Mouse (Mus musculus) right cerebral cortex, adult 2 months (tissue): ENCODE measurements around the gene Dok3.

ENCODE experiments used
- DNase-seq, 2 experiments: peaks; one replicate each; pipeline ENCODE4 v3.0.0; 2021 to 2022; ENCODE audit warnings: low spot score in 2 of 2

Gene Dok3

GRCm38 (mm10) chr13:55507877-55508276 is 21.2 kb downstream of the Dok3 start:
- no peak for DNase-seq

DNA sequence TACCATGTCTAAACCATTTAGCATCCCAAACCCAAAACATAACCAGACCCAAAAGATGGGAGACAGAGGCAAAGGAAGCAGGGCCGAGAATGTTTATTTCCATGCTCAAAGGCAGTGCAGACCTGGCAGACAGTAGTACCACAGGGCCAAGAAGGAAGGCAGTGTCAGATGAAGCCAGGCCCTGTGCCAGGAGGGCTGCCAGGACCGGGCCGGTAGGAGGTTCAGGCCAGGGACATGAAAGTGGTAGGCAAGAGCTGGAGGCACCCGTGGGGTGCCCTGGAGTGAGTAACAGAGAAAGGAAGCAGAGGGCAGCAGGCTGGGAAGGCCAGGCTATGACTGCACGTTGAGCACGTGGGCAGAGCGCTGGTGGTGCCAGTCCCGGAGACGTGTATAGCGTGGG is 22.4 kb downstream of the Dok3 start:
- no peak for DNase-seq

GRCm38 (mm10) chr13:55505810-55506209 is 23.3 kb downstream of the Dok3 start:
- no peak for DNase-seq

GRCm38 (mm10) chr13:55504390-55504789 is 24.7 kb downstream of the Dok3 start:
- no peak for DNase-seq

- DNase-seq = no peak
Observed at GRCm38 (mm10) chr13:55502405-55502804, 26.7 kb downstream of the Dok3 start.

- DNase-seq = no peak
Observed at GRCm38 (mm10) chr13:55500575-55500974, 28.5 kb downstream of the Dok3 start.

DNA sequence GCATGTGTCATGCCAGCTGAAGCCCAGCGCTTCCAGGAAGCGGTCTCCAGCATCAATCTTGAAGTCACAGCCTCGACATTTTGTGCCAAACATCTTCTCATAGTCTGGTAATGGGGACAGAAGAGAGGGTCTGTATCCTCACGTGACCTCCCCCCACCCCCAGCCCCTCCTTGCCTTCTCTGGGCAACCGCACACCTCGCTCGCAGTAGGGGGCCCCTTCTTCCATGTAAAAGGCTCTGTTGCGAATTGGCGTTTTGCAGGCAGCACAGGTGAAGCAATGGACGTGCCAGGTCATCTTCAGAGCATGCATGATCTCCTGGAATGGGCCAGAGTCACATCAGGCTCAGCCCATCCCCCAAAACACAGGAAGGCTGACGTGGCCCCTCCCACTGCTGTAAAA is 30.2 kb downstream of the Dok3 start:
- DNase-seq = no peak

- DNase-seq = no peak
Observed at GRCm38 (mm10) chr13:55496661-55497060, 32.4 kb downstream of the Dok3 start.

DNA sequence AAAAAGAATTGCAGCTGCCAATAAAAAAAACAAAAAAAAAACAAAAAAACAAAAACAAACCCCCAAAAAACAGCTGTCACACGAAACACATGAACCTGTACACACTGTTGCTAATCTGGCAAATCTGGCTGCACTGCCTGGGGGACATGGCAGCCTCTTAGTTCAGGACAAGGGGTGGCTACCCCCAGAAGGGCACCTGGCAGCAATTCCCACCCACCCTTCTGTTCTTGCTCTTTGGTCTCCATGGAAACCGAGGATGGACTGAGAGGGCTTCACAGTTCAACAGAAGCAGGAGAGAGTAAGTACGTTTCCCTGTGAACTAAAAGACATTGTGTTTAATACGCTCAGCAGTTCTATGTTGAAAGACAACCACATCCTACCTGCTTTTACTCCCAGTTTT is 33.4 kb downstream of the Dok3 start:
- DNase-seq = no peak

DNA sequence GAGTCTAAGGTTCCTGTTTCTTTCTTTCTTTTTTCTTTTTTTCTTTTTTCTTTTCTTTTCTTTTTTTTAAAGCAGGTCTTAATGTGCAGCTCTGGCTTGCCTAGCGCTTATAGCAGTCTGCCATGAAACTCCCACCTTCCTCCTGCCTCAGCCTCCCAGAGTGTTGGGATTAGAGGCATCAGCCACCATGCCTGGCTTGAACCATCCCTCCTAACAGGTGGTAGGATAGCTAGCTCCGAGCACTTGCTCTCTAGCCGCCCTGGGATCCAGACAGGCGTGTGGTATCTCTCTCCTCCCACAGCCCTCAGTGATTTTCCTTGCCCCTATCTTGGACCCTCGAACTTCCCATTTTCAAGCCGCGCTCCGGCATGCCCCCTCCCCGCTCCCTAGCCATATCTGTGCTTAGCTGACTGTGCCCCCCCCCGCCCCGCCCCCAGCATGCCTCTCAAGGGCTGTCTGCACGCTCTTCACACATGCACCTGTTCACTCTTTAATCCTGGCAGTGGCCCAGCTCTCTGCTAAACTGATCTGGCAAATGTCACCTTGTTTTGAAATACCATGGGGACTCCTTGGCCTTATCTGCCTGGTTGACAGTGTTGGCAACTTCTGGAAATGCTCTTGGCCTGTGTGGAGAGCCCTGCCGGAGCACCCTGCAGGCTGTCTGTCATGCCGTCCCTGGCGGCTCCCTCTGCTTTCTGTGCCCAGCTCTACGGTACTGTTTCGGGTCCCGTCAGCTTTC is 34.0 kb downstream of the Dok3 start:
- DNase-seq = no peak

DNA sequence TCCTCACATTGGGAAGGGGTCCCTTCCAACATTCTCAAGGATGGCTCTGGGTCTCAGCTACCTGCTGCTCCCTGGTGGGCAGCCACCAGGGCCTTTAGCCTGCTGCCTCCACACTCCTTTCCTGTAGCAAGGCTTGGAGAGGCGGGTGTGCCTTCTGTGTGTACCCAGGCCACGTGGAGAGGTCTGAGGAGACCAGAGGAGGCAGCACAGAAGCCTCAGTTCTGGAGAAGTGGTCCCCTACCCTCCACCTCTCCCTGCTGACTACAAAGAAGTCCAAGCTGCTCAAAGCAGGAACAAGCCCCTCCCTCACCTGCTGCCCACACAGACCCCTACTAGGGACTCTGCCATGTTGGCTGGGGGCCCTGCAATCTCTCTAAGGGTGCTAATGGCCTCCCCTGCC is 34.8 kb downstream of the Dok3 start:
- DNase-seq = no peak

- peak in 1 of 2 experiments; percentile 52 for DNase-seq
Observed at GRCm38 (mm10) chr13:55487578-55488498, 41.3 kb downstream of the Dok3 start, which contains the start of gene Dbn1. TSS of gene Dbn1 (minus strand) at chr13:55488111.

DNA sequence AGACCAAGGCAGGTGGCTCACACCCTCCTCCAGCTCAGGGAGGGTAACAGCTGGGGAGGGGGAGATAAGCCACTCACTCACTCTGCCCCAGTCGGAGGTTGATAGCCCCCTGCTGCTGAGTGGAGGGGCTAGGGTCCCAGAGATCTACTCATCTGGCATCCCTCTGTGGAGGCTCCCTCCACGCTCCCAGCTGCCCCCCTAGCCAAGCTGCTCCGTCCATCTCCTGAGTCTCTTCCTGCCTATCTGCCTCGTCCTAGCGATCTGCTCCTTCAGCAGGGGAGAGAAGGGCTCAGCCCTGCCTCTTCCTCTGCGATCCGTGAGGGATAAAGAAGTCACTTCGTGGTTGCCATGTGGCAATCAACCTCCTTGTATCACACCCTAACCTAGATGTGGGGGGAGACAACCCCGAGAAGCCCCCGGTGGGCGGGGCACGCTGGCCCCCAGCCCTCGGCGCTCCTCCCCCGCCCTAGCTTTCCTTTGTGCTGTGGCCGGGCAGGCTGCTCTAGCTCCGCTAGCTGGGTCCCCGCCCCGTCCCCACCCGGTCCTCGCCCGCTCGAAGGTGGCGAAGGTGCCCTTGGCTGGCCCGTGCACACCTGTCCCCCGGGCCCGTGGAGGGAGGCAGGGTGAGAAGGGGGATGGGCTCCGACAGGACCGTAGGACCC is 42.0 kb downstream of the Dok3 start:
- DNase-seq = peak in 1 of 2 experiments; percentile 31

- DNase-seq = no peak
Observed at GRCm38 (mm10) chr13:55486029-55486794, 42.9 kb downstream of the Dok3 start.

GRCm38 (mm10) chr13:55484520-55485088 is 44.5 kb downstream of the Dok3 start:
- no peak for DNase-seq

- DNase-seq = peak; percentile 96 to 97
Observed at GRCm38 (mm10) chr13:55483593-55483992, 45.5 kb downstream of the Dok3 start.

DNA sequence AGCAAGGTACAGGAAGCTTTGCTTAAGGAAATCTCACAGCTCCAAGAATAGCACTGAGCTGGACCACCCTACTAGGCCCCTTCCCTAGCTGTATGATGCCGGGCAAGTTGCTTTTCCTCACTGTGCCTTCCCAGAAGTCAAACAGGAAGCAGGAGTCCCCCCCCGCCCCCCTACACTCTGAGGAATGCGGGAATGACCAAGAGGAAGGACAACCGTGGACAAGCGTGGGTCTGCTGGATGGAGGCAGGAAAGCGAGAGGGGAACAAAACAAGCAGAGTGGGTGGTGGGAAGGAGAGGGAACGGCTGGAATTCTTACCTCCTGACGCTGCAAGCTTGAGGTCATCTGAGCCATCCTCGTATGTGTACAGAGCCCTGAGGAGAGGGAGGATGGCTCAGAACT is 46.0 kb downstream of the Dok3 start:
- DNase-seq = no peak

DNA sequence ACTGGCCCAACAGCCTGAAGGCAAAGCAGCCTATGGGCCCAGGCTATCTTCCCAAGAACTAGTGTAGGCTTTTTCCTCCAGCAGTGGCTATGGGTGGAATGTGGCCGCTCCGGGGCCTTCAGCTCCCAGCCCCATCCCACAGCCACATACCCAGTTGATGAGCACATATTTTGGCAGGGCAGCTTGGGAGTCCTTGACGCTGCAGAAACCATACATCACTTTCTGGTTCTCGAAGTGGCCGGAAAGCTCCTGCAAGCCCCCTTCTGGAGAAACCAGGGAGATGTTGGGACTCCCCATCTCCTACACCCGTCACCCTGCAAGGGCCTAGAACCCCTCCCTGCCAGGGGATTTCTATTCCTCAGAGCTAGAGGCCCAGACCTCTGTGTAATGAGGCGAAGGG is 46.6 kb downstream of the Dok3 start:
- no peak for DNase-seq

- no peak for DNase-seq
Observed at GRCm38 (mm10) chr13:55479929-55480328, 49.2 kb downstream of the Dok3 start.

GRCm38 (mm10) chr13:55479008-55479407 is 50.1 kb downstream of the Dok3 start:
- peak in 1 of 2 experiments; percentile 17 for DNase-seq

DNA sequence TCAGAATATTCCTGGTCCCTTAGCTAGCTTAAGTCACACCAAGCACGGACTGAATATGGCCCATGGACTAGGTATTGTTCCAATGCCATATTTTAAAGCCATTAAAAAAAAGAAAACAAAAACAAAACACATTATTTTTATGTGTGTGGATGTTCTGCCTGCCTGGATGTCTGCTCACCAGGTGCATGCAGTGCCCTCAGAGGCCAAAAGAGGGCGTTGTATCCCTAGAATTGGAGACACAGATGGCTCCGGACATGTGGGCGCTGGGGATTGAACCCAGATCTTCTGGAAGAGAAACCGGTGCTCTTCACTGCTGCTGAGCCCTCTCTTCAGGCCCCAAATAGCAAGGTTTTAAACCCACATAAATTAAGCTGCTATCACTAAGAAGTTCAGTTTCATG is 51.1 kb downstream of the Dok3 start:
- DNase-seq = peak; percentile 62 to 67
